In the genomic region with DNA sequence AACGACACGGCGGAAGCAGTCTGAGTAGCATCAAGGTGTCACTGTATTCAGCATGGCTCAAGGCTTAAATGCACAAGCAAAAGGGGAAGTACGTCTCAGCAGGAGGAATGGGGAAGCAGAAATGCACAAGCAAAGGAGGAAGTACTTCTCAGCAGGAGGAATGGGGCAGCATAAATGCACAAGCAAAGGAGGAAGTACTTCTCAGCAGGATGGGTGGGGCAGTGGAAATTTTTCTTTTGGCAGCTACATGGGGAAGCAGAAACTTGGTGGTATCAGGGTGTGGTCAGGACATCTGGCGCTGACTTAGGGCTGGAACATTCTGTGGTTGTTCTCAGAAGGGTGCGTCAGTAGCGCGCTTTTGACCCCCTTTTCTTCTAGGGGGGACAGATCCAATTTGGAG, we compare ENCODE assay signal across 20 mouse cellular contexts. TPM values are rescaled to one million over a fixed set of nuclear protein-coding genes. Genes with fewer than 3 reads are reported as not detected.
DNase-seq lines count a peak whose midpoint lies in the region; ATAC-seq and TF ChIP-seq lines count a peak whose summit lies in the region.
"Not testable (repeated sequence)": the region's sequence is repeated elsewhere in the genome, so short reads cannot be mapped to it uniquely, and the experiment has no call there.
"Had no signal": no experiment of that assay in that cellular context is flagged by ENCODE, and none has a peak within 500 bp of the region (broad histone marks: within the 10 kb centered on the region; RNA-seq: fewer than 3 reads in every experiment).

No protein-coding gene starts in this region.

- TF ChIP-seq EP300 in CH12.LX (IDR thresholded peaks at IDR 0.05; ENCODE audit: low read length), result not testable (repeated sequence)
- peak in 1 of 2 experiments; percentile 18; a peak in 1 of 4 replicates for TF ChIP-seq EP300 in MEL (IDR thresholded peaks at IDR 0.05; ENCODE audit: low read depth in 1 of 2, low read length in 2 of 2)

- H3K4me2 ChIP-seq in CH12.LX (ENCODE audit: insufficient read depth, low read depth, poor library complexity, severe bottlenecking), result not testable (repeated sequence)

- dilution Hi-C loops in CH12.LX (cut with MboI; ENCODE audit: extremely low pct_ligation_motif_present, extremely low pct_unique_long_range_greater_than_20kb, low sequenced_read_pairs), result not testable (repeated sequence)

- not testable (repeated sequence) for H3K27ac ChIP-seq in CH12.LX (ENCODE audit: insufficient read depth, low read depth); MEL (ENCODE audit: control insufficient read depth, low read depth, low read length)

- TF ChIP-seq POLR2A in CH12.LX (IDR thresholded peaks at IDR 0.05; ENCODE audit: low read depth, low read length); MEL (IDR thresholded peaks at IDR 0.05; ENCODE audit: control insufficient read depth in 1 of 2, insufficient read depth in 1 of 2, low read depth in 1 of 2, low read length in 2 of 2, poor library complexity in 1 of 2): not testable (repeated sequence)

- 0 out of 2 replicates have a peak, but pooled peaks have one; percentile 48 for ATAC-seq in neutrophil, adult 5-6 weeks (ENCODE audit: extremely low read depth, insufficient number of reproducible peaks, low FRiP score, poor library complexity, severe bottlenecking)

- TF ChIP-seq RAD21 in CH12.LX (IDR thresholded peaks at IDR 0.05; ENCODE audit: low read depth, low read length); MEL (IDR thresholded peaks at IDR 0.05; ENCODE audit: low read depth, low read length): not testable (repeated sequence)

- not testable (repeated sequence) for H3K4me1 ChIP-seq in CH12.LX (ENCODE audit: control insufficient read depth in 1 of 2, insufficient read depth in 2 of 2); MEL (ENCODE audit: control insufficient read depth in 1 of 2, insufficient read depth in 2 of 2, low read length in 2 of 2)

- H3K27me3 ChIP-seq in CH12.LX (replicated peaks); MEL (ENCODE audit: control insufficient read depth in 1 of 2, insufficient read depth in 2 of 2, low read length in 2 of 2): not testable (repeated sequence)

- in situ Hi-C loops in CH12.LX (cut with MboI; ENCODE audit: low pct_ligation_motif_present, low pct_unique_long_range_greater_than_20kb, low sequenced_read_pairs), result not testable (repeated sequence)

- H3K4me3 ChIP-seq in CH12.LX (replicated peaks in 1 of 3; ENCODE audit: low read depth in 2 of 3, low read length in 2 of 3, poor library complexity in 1 of 3); MEL (ENCODE audit: control insufficient read depth in 1 of 2, insufficient read depth in 1 of 2, low read depth in 2 of 2, low read length in 2 of 2): not testable (repeated sequence)

- DNase-seq in 416B (ENCODE audit: low read depth), result peak; percentile 42
- peak; percentile 4 for DNase-seq in CH12.LX (ENCODE audit: extremely low read depth)
- DNase-seq in MEL (ENCODE audit: low read depth, low spot score), result peak; percentile 55
- DNase-seq in heart, adult 11 months, result peak; percentile 87

- not testable (repeated sequence) for H3K9ac ChIP-seq in CH12.LX (ENCODE audit: insufficient read depth, low read depth); MEL (ENCODE audit: control insufficient read depth, low read depth, low read length, poor library complexity, severe bottlenecking)

- H3K36me3 ChIP-seq in CH12.LX (replicated peaks in 1 of 2; ENCODE audit: control insufficient read depth in 1 of 2, insufficient read depth in 1 of 2, low read length in 1 of 2); MEL (ENCODE audit: control insufficient read depth in 1 of 2, insufficient read depth in 2 of 2, low read length in 2 of 2): not testable (repeated sequence)

- not testable (repeated sequence) for H3K79me2 ChIP-seq in CH12.LX (replicated peaks; ENCODE audit: control insufficient read depth, extremely low read depth, insufficient read depth, poor library complexity, severe bottlenecking); MEL (ENCODE audit: control insufficient read depth, insufficient read depth, low read length, poor library complexity)

- H3K9me3 ChIP-seq in CH12.LX (replicated peaks; ENCODE audit: low read length), result peaks cover 16% of the 10 kb centered on the region
- not testable (repeated sequence) for H3K9me3 ChIP-seq in MEL (replicated peaks; ENCODE audit: insufficient read depth, low read length)

- not testable (repeated sequence) for TF ChIP-seq CTCF in CH12.LX (conservative IDR thresholded peaks at IDR 0.05 in 1 of 2, IDR thresholded peaks at IDR 0.05 in 1 of 2; ENCODE audit: low read depth in 2 of 2, low read length in 2 of 2); MEL (IDR thresholded peaks at IDR 0.05 in 2 of 3, conservative IDR thresholded peaks at IDR 0.05 in 1 of 3; ENCODE audit: control insufficient read depth in 1 of 3, insufficient read depth in 1 of 3, low read depth in 2 of 3, low read length in 3 of 3, poor library complexity in 1 of 3, severe bottlenecking in 1 of 3)

RNA-seq across cellular contexts. Expression of a gene that starts 12.1 kb away (rescaled TPM):
- not detected in 2 replicates for total RNA-seq in CH12.LX (2012; rRNA removed)
- not detected in 2 replicates for total RNA-seq in CH12.LX (2014; rRNA removed)
- polyA plus RNA-seq in CH12.LX (2012; ENCODE audit: insufficient read length, low read depth), result not detected in 2 replicates
- not detected in 2 replicates for total RNA-seq in MEL (2012; rRNA removed)
- not detected for polyA plus RNA-seq in MEL (2012; ENCODE audit: insufficient read depth in 1 of 2, insufficient read length in 2 of 2, low read depth in 1 of 2, low replicate concordance in 2 of 2, missing spikeins in 1 of 2)
- 0.23 and 0.25 TPM in 2 replicates for total RNA-seq in neutrophil, adult 5-6 weeks (2017)
- total RNA-seq: adrenal gland, adult 18-20 months; adrenal gland, postnatal 14 days; adrenal gland, postnatal 36 days; forebrain, postnatal 0 days; G1E had no signal
- polyA plus RNA-seq: activated CD4-positive, CD25-positive, alpha-beta regulatory T cell, adult 4 months; CD4-positive, CD25-positive, alpha-beta regulatory T cell, adult 4 months; cerebellum, adult 2 months; cortical plate, adult 2 months; embryonic facial prominence, embryonic 10.5 days; embryonic facial prominence, embryonic 12.5 days; forebrain, embryonic 11.5 days; forebrain, embryonic 13.5 days; forebrain, embryonic 15.5 days; forebrain, postnatal 0 days; G1E; Patski had no signal

RNA-seq across cellular contexts. Expression of a gene that starts 42.9 kb away (rescaled TPM):
- total RNA-seq in CH12.LX (2012; rRNA removed) (0.38 and 0.68 TPM in 2 replicates), CH12.LX (2014; rRNA removed) (0.21 and 0.38 TPM in 2 replicates), MEL (2012; rRNA removed) (0.16 and 0.27 TPM in 2 replicates)
- polyA plus RNA-seq in CH12.LX (2012; ENCODE audit: insufficient read length, low read depth) (0.23 and 0.25 TPM in 2 replicates), MEL (2012; ENCODE audit: insufficient read depth in 1 of 2, insufficient read length in 2 of 2, low read depth in 1 of 2, low replicate concordance in 2 of 2, missing spikeins in 1 of 2) (under 1 TPM in 1 of 2 experiments, not detected in 1; 0.52 TPM)
- 0.86 and 1.2 TPM in 2 replicates for total RNA-seq in neutrophil, adult 5-6 weeks (2017)
- total RNA-seq: adrenal gland, postnatal 14 days; adrenal gland, postnatal 36 days; G1E had no signal
- polyA plus RNA-seq: cerebellum, adult 2 months; cortical plate, adult 2 months; embryonic facial prominence, embryonic 10.5 days; forebrain, embryonic 11.5 days; forebrain, embryonic 13.5 days; G1E; Patski had no signal

Comparison
In these comparisons a context has a peak if more than half of its experiments do, and no peak if none do; other contexts are left out.
1. DNase-seq: peak in every context shown above with its lines; median percentile 87 in heart, adult 11 months; 55 in MEL; 42 in 416B; 4 in CH12.LX.